Mouse (Mus musculus): ENCODE results near the gene Adgrd1. TPM values are rescaled to one million over a fixed set of nuclear protein-coding genes. Genes with fewer than 3 reads are reported as not detected.

Adgrd1 gene
- total and polyA plus RNA-seq, 3 experiments: 0.27 to 0.56 TPM; not detected in 1

DNA sequence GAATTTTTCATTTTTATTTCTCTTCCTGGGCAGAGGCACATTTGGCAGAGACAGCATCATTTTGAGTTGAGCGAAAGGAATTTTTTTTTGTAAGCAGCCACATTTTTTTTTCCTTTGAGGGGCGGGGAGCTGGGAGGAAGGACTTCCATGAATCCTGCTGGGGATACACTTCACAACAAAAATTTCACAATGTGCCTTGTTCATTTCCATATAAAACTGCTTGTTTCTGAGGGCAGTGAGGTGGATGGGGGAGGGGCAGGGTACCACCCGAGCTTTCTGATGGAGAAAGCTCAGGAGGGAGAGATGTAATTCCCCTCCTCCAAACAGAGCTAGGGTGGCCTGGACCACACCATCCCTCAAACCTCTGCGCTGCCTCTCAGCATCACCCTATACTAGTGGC is 22.6 kb downstream of the Adgrd1 start:
- H3K79me2 ChIP-seq (ENCODE audit: control insufficient read depth, insufficient read depth, low read length, poor library complexity): no peaks in the 10 kb centered on the region

DNA sequence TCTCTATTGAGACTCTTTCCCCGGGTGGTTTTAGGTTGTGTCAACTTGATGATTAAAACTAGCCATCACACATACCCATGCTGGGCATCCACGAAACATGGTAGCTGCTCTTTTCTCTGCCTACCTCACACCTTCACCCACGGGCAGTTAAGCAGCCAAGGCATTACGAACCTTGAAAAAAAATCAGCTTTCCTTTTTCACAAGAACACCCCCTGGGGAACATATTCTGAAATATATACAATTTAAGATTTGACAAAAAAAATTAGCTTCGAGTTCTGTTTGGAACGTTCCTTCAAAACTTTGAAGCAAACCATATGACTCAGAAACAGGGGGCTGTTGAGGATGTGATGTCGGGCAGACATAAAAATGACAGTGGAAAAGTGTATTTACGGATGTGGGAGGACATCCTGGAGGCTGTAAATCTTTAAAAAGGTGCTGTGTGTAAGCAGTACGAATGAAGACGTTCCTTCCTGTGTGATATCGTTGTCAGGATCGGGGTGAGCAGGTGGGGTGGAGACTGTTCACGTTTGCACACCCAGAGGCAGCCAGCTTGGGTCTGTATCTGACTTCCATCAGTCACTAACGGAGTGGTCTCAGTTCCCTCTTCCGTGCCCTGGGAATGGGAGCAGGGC is 25.2 kb downstream of the Adgrd1 start:
- Histone ChIP-seq H3K9me3 (replicated peaks; ENCODE audit: insufficient read depth, low read length) (no peaks in the 10 kb centered on the region), H3K4me3 (ENCODE audit: control insufficient read depth in 1 of 2, insufficient read depth in 1 of 2, low read depth in 2 of 2, low read length in 2 of 2) (no peak overlapping the region)
- no peak for TF ChIP-seq POLR2AphosphoS2 (IDR thresholded peaks at IDR 0.05; ENCODE audit: low read length)
- TF ChIP-seq TBP (IDR thresholded peaks at IDR 0.05; ENCODE audit: low read depth, low read length): no peak
- TF ChIP-seq UBTF (IDR thresholded peaks at IDR 0.05; ENCODE audit: borderline replicate concordance, insufficient read depth, low read depth, low read length): no peak
- no peak for TF ChIP-seq ZMIZ1 (IDR thresholded peaks at IDR 0.05; ENCODE audit: low read depth, low read length)
- no peak for TF ChIP-seq SMC3 (IDR thresholded peaks at IDR 0.05; ENCODE audit: low read depth, low read length)
- TF ChIP-seq JUND (IDR thresholded peaks at IDR 0.05; ENCODE audit: low read depth, low read length): no peak
- no peak for TF ChIP-seq TCF12 (IDR thresholded peaks at IDR 0.05; ENCODE audit: low read depth, low read length)
- no peak for TF ChIP-seq MAZ (IDR thresholded peaks at IDR 0.05; ENCODE audit: low read depth, low read length)
- no peak for TF ChIP-seq ELF1 (IDR thresholded peaks at IDR 0.05; ENCODE audit: low read depth, low read length)
- no peak for TF ChIP-seq MAFK (IDR thresholded peaks at IDR 0.05; ENCODE audit: borderline replicate concordance, low read depth, low read length)
- no peak for TF ChIP-seq POLR2AphosphoS5 (IDR thresholded peaks at IDR 0.05; ENCODE audit: borderline replicate concordance, low read depth, low read length)
- no peak for TF ChIP-seq ZKSCAN1 (IDR thresholded peaks at IDR 0.05; ENCODE audit: low read depth, low read length)
- TF ChIP-seq GATA1 (IDR thresholded peaks at IDR 0.05; ENCODE audit: low read depth, low read length): no peak
- TF ChIP-seq ZNF384 (IDR thresholded peaks at IDR 0.05; ENCODE audit: low read depth, low read length): no peak
- TF ChIP-seq MAX (IDR thresholded peaks at IDR 0.05; ENCODE audit: low read length): no peak
- no peak for TF ChIP-seq CHD1 (IDR thresholded peaks at IDR 0.05; ENCODE audit: low read depth, low read length)
- TF ChIP-seq MYB (IDR thresholded peaks at IDR 0.05; ENCODE audit: low read depth, low read length): no peak
- no peak for TF ChIP-seq MEF2A (IDR thresholded peaks at IDR 0.05; ENCODE audit: extremely low read depth, insufficient replicate concordance, low read depth, low read length, poor library complexity, severe bottlenecking)
- no peak for TF ChIP-seq CTCF (IDR thresholded peaks at IDR 0.05 in 2 of 3, conservative IDR thresholded peaks at IDR 0.05 in 1 of 3; ENCODE audit: control insufficient read depth in 1 of 3, insufficient read depth in 1 of 3, low read depth in 2 of 3, low read length in 3 of 3, poor library complexity in 1 of 3, severe bottlenecking in 1 of 3)
- TF ChIP-seq GABPA (IDR thresholded peaks at IDR 0.05; ENCODE audit: low read depth, low read length): no peak

More for the DNA sequence above, 22.6 kb downstream of the Adgrd1 start:
- Histone ChIP-seq H3K9ac (ENCODE audit: control insufficient read depth, low read depth, low read length, poor library complexity, severe bottlenecking) (no peak overlapping the region), H3K4me3 (ENCODE audit: control insufficient read depth in 1 of 2, insufficient read depth in 1 of 2, low read depth in 2 of 2, low read length in 2 of 2) (no peak overlapping the region), H3K27me3 (ENCODE audit: control insufficient read depth in 1 of 2, insufficient read depth in 2 of 2, low read length in 2 of 2) (no peaks in the 10 kb centered on the region), H3K36me3 (ENCODE audit: control insufficient read depth in 1 of 2, insufficient read depth in 2 of 2, low read length in 2 of 2) (no peaks in the 10 kb centered on the region), H3K4me1 (ENCODE audit: control insufficient read depth in 1 of 2, insufficient read depth in 2 of 2, low read length in 2 of 2) (no peaks in the 10 kb centered on the region), H3K9me3 (replicated peaks; ENCODE audit: insufficient read depth, low read length) (no peaks in the 10 kb centered on the region), H3K27ac (ENCODE audit: control insufficient read depth, low read depth, low read length) (no peak overlapping the region)
- TF ChIP-seq TBP (IDR thresholded peaks at IDR 0.05; ENCODE audit: low read depth, low read length) (no peak), KAT2A (conservative IDR thresholded peaks at IDR 0.05; ENCODE audit: low read depth, low read length) (no peak), GABPA (IDR thresholded peaks at IDR 0.05; ENCODE audit: low read depth, low read length) (no peak), RAD21 (IDR thresholded peaks at IDR 0.05; ENCODE audit: low read depth, low read length) (no peak), GATA1 (IDR thresholded peaks at IDR 0.05; ENCODE audit: low read depth, low read length) (no peak), UBTF (IDR thresholded peaks at IDR 0.05; ENCODE audit: borderline replicate concordance, insufficient read depth, low read depth, low read length) (no peak)
- DNase-seq (ENCODE audit: low read depth, low spot score): no peak

More for the DNA sequence above, 25.2 kb downstream of the Adgrd1 start:
- no peaks in the 10 kb centered on the region for H3K36me3 ChIP-seq (ENCODE audit: control insufficient read depth in 1 of 2, insufficient read depth in 2 of 2, low read length in 2 of 2)
- no peaks in the 10 kb centered on the region for H3K79me2 ChIP-seq (ENCODE audit: control insufficient read depth, insufficient read depth, low read length, poor library complexity)
- no peaks in the 10 kb centered on the region for H3K4me1 ChIP-seq (ENCODE audit: control insufficient read depth in 1 of 2, insufficient read depth in 2 of 2, low read length in 2 of 2)
- no peak overlapping the region for H3K9ac ChIP-seq (ENCODE audit: control insufficient read depth, low read depth, low read length, poor library complexity, severe bottlenecking)
- H3K27ac ChIP-seq (ENCODE audit: control insufficient read depth, low read depth, low read length): no peak overlapping the region
- no peaks in the 10 kb centered on the region for H3K27me3 ChIP-seq (ENCODE audit: control insufficient read depth in 1 of 2, insufficient read depth in 2 of 2, low read length in 2 of 2)
- no peak for DNase-seq (ENCODE audit: low read depth, low spot score)

All from MEL (cell line).